Mouse (Mus musculus): ENCODE data around the gene Spint2.
"Not testable (repeated sequence)": the region's sequence is repeated elsewhere in the genome, so short reads cannot be mapped to it uniquely, and the experiment has no call there.

The Spint2 gene

DNA sequence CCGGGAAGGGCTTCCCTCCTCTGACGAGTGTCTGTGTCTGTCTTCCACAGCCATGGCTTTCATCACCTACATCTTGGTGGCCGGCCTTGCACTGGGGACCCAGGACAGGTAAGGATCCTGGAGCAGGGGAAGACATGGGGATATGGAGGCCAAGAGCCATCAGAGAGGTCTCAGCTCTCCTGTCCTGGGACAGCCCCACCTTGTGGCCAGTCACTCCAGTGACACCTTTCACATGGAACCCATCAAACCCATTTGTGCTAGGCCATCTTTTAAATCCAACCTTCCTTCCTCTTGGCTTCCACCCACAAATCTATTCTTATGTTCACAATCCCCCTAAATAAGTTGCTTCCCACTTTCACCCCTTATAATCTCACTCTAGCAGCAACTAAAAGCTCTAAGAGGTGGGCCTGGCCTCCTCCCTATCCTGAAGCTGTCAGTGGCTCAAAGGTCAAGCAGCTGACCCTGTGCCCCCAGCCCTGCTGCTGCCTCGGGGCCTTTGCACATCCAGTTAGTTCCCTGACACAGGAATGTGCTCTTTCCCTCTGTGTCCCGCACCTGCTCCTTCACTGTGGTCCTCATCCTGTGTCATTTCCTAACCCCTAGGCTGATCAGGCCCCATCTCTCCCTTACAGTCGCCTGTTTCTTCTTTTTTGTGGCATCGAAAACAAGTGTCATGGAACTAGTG is 36.8 kb downstream of the Spint2 start:
- peak; percentile 71 for DNase-seq (ENCODE audit: low read depth, low spot score)

DNA sequence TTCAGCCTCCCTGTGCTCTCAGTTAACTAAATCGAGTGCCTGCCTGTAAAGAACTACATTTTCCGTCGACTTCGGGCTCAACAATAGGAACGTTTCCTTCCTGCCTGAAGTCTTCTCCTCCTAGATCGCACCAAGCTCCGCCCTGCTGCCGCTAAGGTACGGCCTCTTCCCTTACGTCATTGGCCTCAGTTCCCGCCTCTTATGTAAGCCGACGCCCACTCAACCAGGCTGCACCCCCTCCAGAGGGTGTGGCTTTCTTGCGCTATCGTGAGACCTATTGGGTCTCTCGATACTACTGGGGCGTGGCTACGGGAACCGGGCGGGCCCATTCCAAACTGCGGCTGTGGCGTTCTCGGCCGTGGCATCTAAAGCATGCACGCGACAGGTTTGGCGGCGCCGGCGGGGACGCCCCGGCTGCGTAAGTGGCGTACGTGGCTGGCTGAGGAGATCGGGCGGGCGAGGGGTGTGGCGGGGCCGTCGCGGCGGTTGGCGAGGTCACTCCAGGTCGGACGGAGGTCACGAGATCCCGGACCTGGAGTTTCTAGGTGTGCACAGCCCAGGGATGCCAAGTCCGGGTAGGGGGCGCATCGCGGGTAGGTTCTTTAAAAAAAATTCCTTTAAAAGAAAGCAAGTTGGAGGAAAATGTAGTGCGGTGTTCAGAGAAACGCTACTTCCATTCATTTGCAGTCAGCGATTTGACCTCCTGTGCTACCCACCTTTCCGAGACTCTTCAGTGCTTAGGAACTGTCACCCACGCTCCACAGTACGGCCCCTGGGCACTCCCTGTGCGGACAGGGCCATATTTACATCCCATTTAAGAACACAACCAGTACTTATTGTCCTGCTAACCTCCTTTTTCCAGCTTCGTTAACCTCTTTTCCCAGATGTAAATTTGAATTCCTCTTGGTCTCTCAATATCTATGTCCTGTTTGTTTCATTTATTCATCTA is 43.4 kb downstream of the Spint2 start, which contains the start of gene Yif1b:
Yif1b (plus strand) TSS at position 311 of the 949 bp plus-strand sequence.
- DNase-seq (ENCODE audit: low read depth, low spot score), result peak; percentile 100

DNA sequence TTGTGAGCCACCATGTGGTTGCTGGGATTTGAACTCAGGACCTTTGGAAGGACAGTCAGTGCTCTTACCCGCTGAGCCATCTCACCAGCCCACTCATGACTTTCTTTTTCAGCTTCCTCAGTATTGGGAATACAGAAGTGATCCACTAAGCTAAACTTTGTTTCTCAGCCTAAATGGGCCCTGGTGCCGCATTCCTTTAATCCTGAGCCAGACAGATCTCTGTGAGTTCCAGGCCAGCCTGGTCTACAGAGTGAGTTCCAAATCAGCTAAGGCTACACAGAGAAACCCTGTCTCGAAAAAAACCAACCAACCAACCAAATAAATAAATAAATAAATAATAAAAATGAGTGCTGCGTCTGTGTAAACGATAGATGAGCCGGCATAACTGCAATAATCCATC is 44.1 kb downstream of the Spint2 start:
- DNase-seq (ENCODE audit: low read depth, low spot score), result not testable (repeated sequence)

DNA sequence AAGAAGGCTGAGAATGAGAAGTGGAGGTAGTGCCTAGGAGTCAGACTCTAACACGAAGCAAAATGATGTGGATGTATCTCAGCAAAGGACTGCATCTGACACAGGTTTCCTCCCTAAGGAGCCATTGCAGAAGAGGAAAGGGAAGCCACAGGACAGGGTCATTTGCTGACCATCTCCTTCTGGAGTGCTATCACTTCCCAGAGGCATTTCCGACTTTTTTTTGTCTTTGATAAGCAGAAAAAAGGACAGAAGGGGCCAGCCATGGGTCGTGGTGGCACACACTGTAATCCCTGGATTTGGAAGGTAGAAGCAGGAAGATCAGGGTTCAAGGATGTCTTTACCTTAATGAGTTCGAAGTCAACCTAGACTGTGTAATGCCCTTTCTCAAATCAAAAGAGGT is 45.1 kb downstream of the Spint2 start:
- no peak for DNase-seq (ENCODE audit: low read depth, low spot score)

DNA sequence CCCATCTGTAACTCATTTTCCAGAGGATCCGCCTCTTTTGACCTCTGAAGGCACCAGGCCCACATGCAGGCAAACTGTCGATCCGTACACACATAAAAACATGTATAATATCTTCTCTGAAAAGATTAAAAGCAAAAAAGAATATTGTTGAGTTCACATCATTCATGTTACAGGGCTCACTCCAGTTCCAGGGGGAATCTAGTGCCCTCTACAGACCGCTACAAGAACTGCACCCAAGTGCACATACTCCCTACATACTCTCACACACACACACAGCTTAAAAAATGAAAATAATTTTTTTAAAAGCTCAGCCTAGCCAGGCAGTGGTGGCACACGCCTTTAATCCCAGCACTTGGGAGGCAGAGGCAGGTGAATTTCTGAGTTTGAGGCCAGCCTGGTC is 47.1 kb downstream of the Spint2 start:
- DNase-seq (ENCODE audit: low read depth, low spot score), result peak; percentile 59

DNA sequence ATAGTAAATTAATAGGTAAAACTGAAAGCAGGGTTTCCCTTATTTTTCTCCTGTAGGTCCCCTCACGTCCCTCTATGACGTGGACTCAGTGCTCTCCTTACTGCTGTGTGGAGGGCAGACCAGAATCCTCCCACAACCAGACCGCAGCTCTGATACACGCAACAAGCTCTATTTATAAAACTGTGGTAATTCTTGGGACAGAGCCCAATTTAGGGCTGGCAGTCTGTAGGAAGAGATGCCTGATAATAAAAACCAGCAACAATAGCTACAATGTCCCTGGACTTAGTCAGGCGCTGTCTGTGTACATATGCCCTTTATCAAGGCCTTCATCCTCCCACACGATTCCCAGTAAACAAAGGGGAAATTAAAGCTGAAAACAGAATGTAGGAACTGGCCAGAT is 48.0 kb downstream of the Spint2 start:
- no peak for DNase-seq (ENCODE audit: low read depth, low spot score)

DNA sequence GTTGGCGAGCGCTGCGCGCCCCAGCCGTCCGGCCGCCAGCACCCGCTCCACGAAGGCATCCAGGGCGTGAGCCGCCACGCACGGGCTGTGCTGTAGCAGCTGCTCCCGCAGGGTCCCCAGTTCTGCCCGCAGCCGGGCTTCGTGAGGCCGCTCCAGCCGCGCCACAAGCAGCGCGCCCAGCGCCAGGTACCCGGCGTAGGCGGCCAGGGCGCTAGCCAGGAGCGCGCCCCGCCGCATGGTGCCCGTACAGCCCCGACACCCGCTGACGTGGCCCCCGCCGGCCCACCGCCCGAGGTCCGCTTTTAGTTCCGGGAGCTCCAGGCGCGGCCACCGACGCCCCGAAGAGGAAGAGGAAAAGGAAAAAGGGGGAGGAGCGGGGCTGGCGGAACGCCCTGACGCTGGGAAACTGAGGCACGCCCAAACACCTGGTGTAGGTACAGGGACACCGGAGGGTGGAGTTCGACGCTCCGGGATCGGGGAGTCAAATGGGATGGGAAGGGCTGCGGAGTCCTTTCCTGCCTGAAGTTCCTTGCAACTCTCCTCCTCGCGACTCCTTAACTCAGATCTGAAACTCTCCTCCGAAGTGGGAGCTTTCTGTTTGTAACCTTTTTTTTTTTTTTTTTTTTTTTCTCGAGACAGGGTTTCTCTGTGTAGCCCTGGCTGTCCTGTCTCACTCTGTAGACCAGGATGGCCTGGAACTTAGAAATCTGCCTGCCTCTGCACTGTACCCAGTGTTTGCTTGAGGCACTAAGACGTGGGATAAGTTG is 49.3 kb downstream of the Spint2 start, which contains the start of gene Kcnk6:
Kcnk6 (minus strand) TSS at position 269 of the 767 bp plus-strand sequence.
- DNase-seq (ENCODE audit: low read depth, low spot score), result peak; percentile 27

DNA sequence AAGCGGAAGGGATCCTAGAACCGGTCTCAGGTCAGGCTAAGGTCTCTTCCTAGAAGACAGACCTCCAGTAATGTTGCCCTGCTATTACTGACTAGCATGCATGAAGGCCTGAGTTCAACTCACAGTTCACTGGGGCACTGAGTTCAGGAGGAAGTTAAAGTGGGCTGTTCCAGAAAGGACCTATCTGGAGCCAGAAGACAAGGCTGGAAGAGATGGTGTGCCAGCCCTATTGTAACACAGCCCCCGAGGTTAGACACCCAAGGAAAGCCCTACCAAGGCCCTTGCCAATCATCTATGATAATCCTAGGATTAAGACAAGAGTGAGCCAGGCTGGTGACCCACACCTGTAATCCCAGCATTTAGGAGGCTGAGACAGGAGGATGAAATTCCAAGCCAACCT is 50.2 kb downstream of the Spint2 start:
- no peak for DNase-seq (ENCODE audit: low read depth, low spot score)

DNA sequence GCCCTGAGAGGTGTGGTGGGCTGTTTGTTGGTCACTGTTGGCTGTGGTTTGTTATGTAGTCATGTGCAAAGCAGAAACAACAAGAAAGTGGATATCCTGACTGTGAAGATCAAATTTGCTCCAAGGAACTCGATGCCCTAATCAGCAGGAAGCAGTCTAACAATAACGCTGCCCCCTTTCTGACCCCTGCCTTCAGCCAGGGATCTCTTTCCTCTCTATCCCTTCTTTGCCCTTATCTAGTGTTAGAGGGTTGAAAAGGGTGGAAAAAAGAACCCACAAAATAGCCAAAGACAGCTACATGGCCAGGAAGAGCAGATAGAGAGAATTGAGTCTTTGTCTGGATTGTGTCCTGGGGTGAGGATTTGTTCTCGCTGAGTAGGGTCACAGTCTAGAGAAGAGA is 51.2 kb downstream of the Spint2 start:
- DNase-seq (ENCODE audit: low read depth, low spot score), result no peak

DNA sequence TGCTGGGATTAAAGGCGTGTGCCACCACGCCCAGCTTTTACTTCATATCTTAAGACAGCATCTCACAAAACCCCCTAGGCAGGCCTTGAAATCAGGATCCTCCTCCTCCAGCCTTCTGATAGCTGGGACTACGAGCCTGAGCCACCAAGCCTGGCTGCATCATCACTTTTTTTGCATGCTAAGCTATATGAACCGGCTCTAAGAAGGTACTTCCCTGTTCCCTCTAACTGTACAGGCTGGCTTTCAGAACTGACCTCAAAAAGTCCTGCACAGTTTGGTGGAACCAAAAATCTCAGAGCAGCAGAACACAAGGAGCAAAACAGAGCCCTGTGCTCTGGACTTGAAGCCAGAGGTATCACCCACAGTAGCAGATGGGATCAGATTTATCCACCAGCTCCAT is 53.5 kb downstream of the Spint2 start:
- no peak for DNase-seq (ENCODE audit: low read depth, low spot score)

DNA sequence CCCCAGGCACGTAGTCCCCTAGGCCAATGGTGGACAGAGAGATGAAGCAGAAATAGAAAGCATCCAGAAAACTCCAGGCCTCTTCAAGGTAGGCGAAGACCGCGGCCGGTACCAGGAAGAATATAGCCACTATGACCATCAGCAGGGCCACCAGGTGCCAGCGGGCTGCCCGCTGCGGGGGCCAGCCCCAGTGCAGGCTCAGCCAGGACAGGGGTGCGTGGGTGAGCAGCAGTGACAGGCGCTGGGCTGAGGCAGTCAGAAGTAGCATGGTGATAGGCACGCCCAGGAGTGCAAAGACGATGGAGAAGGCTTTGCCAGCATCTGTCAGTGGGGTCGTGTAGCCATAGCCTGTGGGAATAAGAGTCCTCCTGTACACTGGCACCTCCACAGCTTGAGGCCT is 56.2 kb downstream of the Spint2 start:
- DNase-seq (ENCODE audit: low read depth, low spot score), result no peak

DNA sequence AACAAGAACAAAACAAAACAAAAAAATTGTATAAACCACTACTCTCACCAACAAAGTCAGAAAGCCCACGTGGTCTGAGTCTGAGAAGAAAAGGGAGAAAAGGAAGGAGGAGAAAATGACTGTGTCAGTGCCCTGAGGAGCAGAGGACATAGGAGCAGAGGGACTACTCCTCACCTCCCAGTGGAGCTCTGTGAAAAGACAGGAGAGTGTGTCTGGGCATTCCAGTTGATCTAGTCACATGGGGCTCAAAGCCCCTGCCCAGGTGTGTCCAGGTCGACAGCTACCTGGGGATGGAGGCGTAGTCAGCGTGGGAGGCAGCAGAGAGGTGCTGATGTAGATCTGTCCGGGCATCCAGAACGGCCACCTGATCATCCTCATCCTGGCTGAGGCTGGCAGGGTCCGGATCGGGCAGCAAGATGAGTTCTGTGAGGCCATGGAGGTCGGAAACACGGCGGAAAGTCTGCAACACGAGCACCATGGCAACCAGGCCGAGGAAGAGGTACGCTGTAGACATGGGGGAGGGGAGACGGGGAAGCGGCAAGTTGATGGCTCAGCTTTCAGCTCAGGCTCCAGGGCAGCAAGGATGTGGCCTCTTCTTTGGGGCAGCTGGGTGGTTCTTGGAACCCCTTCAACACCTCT is 56.8 kb downstream of the Spint2 start:
- peak; percentile 49 for DNase-seq (ENCODE audit: low read depth, low spot score)

DNA sequence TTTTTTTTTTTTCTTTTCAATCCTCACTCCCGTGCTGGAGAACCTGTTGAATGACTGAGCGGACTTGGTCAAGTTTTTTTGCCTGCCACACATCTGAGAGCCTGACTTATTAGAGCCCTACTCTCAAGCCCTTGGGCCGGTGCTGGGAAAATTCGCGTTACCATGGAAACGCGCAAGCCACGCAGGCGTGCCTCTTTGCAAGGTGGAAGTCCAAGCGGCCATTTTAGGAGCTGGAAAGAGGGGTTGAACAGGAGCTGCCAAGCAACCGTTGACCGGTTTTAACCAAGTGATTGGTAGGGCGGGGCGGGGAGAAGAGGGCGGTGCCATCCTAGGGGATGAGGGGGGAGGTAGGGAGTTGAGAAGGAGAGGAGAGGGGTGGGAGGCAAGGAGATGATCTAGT is 66.9 kb downstream of the Spint2 start:
- peak; percentile 92 for DNase-seq (ENCODE audit: low read depth, low spot score)

DNA sequence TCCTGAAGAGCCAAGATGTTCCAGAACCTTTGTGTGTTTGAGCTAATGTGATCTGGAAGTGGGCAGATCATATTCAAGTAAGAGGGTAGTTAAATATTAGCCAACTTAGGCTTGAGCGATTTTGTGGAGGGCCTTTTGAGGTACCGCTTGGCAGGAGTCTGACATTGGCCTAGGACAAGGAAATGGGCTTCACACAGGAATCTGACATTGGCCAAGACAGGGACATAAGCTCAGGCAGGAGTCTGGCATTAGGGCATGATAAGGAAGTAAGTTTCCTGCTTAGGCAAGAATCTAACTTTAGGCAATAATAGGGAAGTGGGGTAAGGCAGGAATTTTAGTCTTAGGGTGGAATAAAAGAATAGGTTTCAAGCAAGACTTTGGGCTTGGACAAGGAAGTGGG is 67.5 kb downstream of the Spint2 start:
- DNase-seq (ENCODE audit: low read depth, low spot score), result no peak

DNA sequence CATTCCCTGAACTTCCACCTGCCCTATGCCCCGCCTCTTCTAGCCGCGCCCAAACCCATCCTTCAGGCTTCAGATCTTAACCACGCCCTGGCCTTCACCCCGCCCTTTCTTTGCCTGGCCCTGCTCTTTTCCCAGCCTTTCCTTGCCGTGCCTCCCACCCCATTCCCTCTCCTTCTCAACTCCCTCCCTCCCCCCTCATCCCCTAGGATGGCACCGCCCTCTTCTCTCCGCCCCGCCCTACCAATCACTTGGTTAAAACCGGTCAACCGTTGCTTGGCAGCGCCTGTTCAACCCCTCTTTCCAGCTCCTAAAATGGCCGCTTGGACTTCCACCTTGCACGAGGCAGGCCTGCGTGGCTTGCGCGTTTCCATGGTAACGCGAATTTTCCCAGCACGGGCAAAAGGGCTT is 68.0 kb downstream of the Spint2 start, which contains the start of gene Catsperg1:
Catsperg1 (minus strand) TSS at position 361 of the 408 bp plus-strand sequence.
- DNase-seq (ENCODE audit: low read depth, low spot score), result peak; percentile 98

DNA sequence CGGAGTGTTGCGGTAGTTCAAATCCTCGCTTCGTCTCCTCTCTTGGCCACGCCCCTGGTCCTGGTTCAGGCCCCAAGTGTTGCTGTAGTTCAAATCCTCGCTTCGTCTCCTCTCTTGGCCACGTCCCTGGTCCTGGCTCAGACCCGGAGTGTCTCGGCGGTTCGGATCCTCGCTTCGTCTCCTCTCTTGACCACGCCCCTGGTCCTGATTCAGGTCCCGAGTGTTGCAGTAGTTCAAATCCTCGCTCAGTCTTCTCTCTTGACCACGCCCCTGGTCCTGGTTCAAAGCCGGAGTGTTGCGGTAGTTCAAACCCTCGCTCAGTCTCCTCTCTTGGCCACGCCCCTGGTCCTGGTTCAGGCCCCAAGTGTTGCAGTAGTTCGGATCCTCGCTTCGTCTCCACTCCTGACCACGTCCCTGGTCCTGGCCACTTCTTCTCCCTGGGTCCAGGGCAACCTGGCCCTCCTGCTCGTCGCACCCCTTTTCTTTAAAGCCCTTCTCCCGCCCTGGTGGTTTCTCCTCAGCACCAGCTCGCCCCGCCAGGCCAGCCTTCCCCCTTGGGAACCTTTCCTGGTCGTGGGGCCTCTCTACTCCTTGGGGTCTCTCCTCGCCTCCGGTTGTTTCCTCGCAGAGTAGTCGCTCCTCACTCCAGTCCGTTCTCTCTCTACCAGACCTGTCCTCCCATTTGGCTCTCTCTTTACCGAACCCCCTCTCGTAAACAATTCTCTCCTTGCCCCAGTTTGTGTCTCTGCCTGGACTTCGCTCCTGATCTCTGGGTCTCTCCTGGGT is 68.7 kb downstream of the Spint2 start:
- DNase-seq (ENCODE audit: low read depth, low spot score), result not testable (repeated sequence)

DNA sequence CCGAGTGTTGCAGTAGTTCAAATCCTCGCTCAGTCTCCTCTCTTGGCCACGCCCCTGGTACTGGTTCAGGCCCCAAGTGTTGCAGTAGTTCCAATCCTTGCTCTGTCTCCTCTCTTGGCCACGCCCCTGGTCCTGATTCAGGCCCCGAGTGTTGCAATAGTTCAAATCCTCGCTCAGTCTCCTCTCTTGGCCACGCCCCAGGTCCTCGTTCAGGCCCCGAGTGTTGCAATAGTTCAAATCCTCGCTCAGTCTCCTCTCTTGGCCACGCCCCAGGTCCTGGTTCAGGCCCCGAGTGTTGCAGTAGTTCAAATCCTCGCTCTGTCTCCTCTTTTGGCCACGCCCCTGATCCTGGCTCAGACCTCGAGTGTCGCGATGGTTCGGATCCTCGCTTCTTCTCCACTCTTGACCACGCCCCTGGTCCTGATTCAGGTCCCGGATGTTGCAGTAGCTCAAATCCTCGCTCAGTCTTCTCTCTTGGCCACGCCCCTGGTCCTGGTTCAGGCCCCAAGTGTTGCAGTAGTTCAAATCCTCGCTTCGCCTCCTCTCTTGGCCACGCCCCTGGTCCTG is 69.4 kb downstream of the Spint2 start:
- peak; percentile 89 for DNase-seq (ENCODE audit: low read depth, low spot score)

DNA sequence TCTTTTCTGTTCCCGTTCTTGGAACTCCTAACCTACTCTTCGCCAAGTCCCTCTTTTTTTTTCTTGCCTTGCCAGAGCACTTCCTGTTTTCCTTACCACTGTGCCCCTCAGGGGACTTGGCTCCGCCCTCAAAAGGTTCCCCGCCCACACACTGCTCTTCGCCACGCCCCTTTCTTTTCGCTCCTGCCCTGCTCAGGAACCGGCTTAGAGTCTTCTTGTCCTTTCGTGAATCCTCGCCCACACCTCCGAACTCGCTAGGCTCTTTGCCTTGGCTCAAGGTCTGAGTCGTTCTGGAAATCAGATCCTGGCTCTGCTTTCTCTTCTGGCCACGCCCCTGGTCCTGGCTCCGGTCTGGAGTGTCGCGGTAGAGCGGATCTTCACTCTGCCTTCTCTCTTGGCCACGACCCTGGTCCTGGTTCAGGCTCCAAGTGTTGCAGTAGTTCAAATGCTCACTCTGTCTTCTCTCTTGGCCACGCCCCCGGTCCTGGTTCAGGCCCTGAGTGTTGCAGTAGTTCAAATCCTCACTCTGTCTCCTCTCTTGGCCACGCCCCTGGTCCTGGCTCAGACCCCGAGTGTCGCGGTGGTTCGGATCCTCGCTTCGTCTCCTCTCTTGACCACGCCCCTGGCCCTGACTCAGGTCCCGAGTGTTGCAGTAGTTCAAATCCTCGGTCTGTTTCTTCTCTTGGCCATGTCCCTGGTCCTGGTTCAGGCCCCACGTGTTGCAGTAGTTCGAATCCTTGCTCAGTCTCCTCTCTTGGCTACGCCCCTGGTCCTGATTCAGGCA is 70.1 kb downstream of the Spint2 start:
- DNase-seq (ENCODE audit: low read depth, low spot score), result peak; percentile 91

DNA sequence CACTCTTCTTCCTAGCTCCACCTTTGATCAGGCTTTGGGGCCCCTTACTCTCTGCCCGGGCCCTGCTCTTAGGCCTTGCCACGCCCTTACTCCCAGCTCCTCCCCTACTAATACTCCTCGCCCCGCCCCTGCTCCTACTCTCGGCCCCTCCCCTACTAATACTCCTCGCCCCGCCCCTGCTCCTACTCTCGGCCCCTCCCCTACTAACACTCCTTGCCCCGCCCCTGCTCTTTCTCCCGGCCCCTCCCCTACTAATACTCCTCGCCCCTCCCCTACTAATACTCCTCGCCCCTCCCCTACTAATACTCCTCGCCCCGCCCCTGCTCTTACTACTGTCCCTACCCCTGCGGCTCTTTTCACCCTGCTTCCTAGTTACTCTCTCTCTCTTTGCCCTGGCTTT is 70.7 kb downstream of the Spint2 start:
- DNase-seq (ENCODE audit: low read depth, low spot score), result peak; percentile 55
